Comparison of ENCODE assay signal across 8 mouse cellular contexts in genomic region chr7:143180761-143181160, GRCm38 (mm10).
A peak's percentile ranks its signal among the peaks of the same experiment; 100 is the strongest.
DNase-seq lines count a peak whose midpoint lies in the region; ATAC-seq and TF ChIP-seq lines count a peak whose summit lies in the region.

No protein-coding gene starts in this region.

- peak overlapping the region; percentile 23; the same call in 1 of the 2 replicates for H3K27ac ChIP-seq in heart, postnatal 0 days (ENCODE audit: low read depth)
- no peak overlapping the region for H3K27ac ChIP-seq in neural tube, embryonic 15.5 days (replicated peaks)

- H3K9me3 ChIP-seq in heart, postnatal 0 days (replicated peaks; ENCODE audit: control insufficient read depth, low read length): no peaks in the 10 kb centered on the region
- H3K9me3 ChIP-seq in neural tube, embryonic 15.5 days (replicated peaks): no peaks in the 10 kb centered on the region

- peaks cover 25% of the 10 kb centered on the region for H3K36me3 ChIP-seq in heart, postnatal 0 days (replicated peaks; ENCODE audit: control insufficient read depth, insufficient read depth, low read length)
- no peaks in the 10 kb centered on the region for H3K36me3 ChIP-seq in neural tube, embryonic 15.5 days

- no peak for ATAC-seq in cerebellum, adult (ENCODE audit: insufficient number of reproducible peaks, low FRiP score, low TSS enrichment)
- peak; percentile 89 for ATAC-seq in heart, postnatal 0 days (ENCODE audit: insufficient read depth, low read depth)
- ATAC-seq in neural tube, embryonic 15.5 days (ENCODE audit: low FRiP score): peak; percentile 59; the same call in 1 of the 2 replicates

- peaks cover 28% of the 10 kb centered on the region for H3K4me1 ChIP-seq in heart, postnatal 0 days (ENCODE audit: control insufficient read depth, insufficient read depth)
- peaks cover 8% of the 10 kb centered on the region; the same call in 1 of the 2 replicates for H3K4me1 ChIP-seq in neural tube, embryonic 15.5 days

- H3K9ac ChIP-seq in heart, postnatal 0 days (replicated peaks; ENCODE audit: low read depth, low read length): no peak overlapping the region
- H3K9ac ChIP-seq in neural tube, embryonic 15.5 days (replicated peaks): no peak overlapping the region

- H3K4me3 ChIP-seq in heart, postnatal 0 days (ENCODE audit: low read depth, low read length): no peak overlapping the region
- H3K4me3 ChIP-seq in neural tube, embryonic 15.5 days (replicated peaks): no peak overlapping the region

- 0 out of 2 replicates have a peak, but pooled peaks have one; percentile 5 for TF ChIP-seq CTCF in heart, postnatal 0 days (IDR thresholded peaks at IDR 0.05; ENCODE audit: low read depth)

- DNase-seq in cerebellum, postnatal 14 days: peak; percentile 43 to 59
- DNase-seq in urinary bladder, postnatal 4 days (ENCODE audit: low spot score in 2 of 2): peak; percentile 40 to 78
- no peak for DNase-seq in urinary bladder, postnatal 10 days (ENCODE audit: low spot score)
- peak; percentile 82 for DNase-seq in heart, postnatal 0 days (ENCODE audit: low spot score)
- DNase-seq in kidney, postnatal 14 days: peak; percentile 78
- no peak for DNase-seq in embryo, embryonic 9.5 days (ENCODE audit: extremely low spot score)

- 9% methylated on average over 3 of the region's 3 CpGs for WGBS in heart, postnatal 0 days
- WGBS in neural tube, embryonic 15.5 days: 53% methylated on average over 3 of the region's 3 CpGs

- TF ChIP-seq EP300 in heart, postnatal 0 days (IDR thresholded peaks at IDR 0.05; ENCODE audit: low read depth): no peak; the same call in 1 of the 2 replicates

- H3K4me2 ChIP-seq in heart, postnatal 0 days (ENCODE audit: low read depth, low read length): no peak overlapping the region
- H3K4me2 ChIP-seq in neural tube, embryonic 15.5 days: no peak overlapping the region

- H3K27me3 ChIP-seq in heart, postnatal 0 days (ENCODE audit: control insufficient read depth, insufficient read depth, low read length): no peaks in the 10 kb centered on the region
- no peaks in the 10 kb centered on the region for H3K27me3 ChIP-seq in neural tube, embryonic 15.5 days (replicated peaks)

Comparison
In these comparisons a context has a peak if more than half of its experiments do, and no peak if none do; other contexts are left out.
1. DNase-seq: peak in cerebellum, postnatal 14 days (2 of 2), urinary bladder, postnatal 4 days (2 of 2), heart, postnatal 0 days (single experiment) and kidney, postnatal 14 days (single experiment); none in urinary bladder, postnatal 10 days (single experiment) and embryo, embryonic 9.5 days (single experiment).